Mouse (Mus musculus) forebrain, postnatal 0 days (tissue): Measurements from ENCODE around the gene Calm3. TPM values are rescaled to one million over a fixed set of nuclear protein-coding genes. Genes with fewer than 3 reads are reported as not detected.

Source experiments
- ATAC-seq: fragments of 200-750 bp; cut with Nextera tagmentation; 2 replicates; pipeline ENCODE4 v1.8.0; 2017; ENCODE audit warnings: mild to moderate bottlenecking, moderate library complexity
- DNase-seq: peaks from one replicate; pipeline ENCODE4 v3.0.0-alpha.2; 2015
- H3K27ac ChIP-seq: fragments of 300-500 bp; sonication (generic); 2 replicates; pipeline ENCODE4 v1.5.1; 2014; ENCODE audit warnings: low read depth, mild to moderate bottlenecking, antibody characterized with exemption, low read length, moderate library complexity, mixed read lengths
- H3K27me3 ChIP-seq: fragments of 300-500 bp; sonication (generic); 2 replicates; pipeline ENCODE4 v1.6.1; 2014; ENCODE audit warnings: mild to moderate bottlenecking, low read length, mixed read lengths; ENCODE audit not compliant: insufficient read depth
- H3K36me3 ChIP-seq: fragments of 300-500 bp; sonication (generic); 2 replicates; pipeline ENCODE4 v1.6.1; 2014; ENCODE audit warnings: mild to moderate bottlenecking, moderate library complexity; ENCODE audit not compliant: insufficient read depth
- H3K4me1 ChIP-seq: fragments of 300-500 bp; sonication (generic); 2 replicates; pipeline ENCODE4 v1.6.1; 2014; ENCODE audit warnings: antibody characterized with exemption; ENCODE audit not compliant: insufficient read depth
- H3K4me2 ChIP-seq: fragments of 300-500 bp; sonication (generic); 2 replicates; pipeline ENCODE4 v1.6.1; 2014; ENCODE audit warnings: low read depth, mild to moderate bottlenecking, moderate library complexity
- H3K4me3 ChIP-seq: fragments of 300-500 bp; sonication (generic); 2 replicates; pipeline ENCODE4 v1.5.1; 2014; ENCODE audit warnings: low read depth, low read length, mixed read lengths
- H3K9ac ChIP-seq: fragments of 300-500 bp; sonication (generic); 2 replicates; pipeline ENCODE4 v1.6.1; 2014; ENCODE audit warnings: mild to moderate bottlenecking
- H3K9me3 ChIP-seq: fragments of 300-500 bp; sonication (generic); 2 replicates; pipeline ENCODE4 v1.6.1; 2016; ENCODE audit warnings: low read length
- CTCF ChIP-seq: sonication (generic); IDR thresholded peaks from 2 replicates; pipeline ENCODE4 v1.5.1; 2016; ENCODE audit warnings: antibody characterized with exemption, control low read depth, low read depth
- WGBS: fragments of 180-500 bp; shearing (Covaris S2); extraction: QIAGEN DNeasy Blood & Tissue Kit; methylation state at CpG from one replicate; pipeline ENCODE4 v1.1.7; 2014; 5-methylcytosine and 5-hydroxymethylcytosine counted together
- polyA plus RNA-seq: library from polyadenylated mRNA; unstranded; fragments of >200 nt; fragmentation: Nextera tagmentation; extraction: Ambion mirVana; gene quantifications from 2 replicates; pipeline ENCODE4 v1.2.1, GENCODE M21; 2015
- total RNA-seq: library from RNA; depleted of rRNA; stranded (reverse); fragments of >200 nt; gene quantifications from 2 replicates; pipeline ENCODE4 v1.2.3, GENCODE M21; 2014

The Calm3 gene
- total and polyA plus RNA-seq, 2 experiments from 2014 or later, result 403 to 1,323 TPM

DNA sequence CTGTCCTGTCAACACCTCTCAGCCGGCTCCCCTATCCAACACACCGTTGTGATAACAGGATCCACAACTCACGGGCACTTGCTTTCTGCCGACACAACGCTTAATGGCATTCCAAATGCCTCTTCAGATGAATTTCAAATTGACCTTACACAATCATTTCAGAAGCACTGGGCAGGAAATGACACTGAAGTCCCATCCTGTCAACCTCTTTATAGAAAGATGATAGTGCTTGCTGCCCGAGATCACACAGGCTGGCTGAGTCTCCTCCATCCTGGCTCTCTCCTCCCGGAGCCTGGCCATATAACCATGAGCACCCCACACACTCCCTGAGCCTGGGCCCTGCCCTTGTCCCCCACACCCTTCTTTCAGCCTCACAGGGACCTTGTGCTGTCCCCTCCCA is 16.1 kb downstream of the Calm3 start:
- no peak for TF ChIP-seq CTCF
- WGBS, result 84% methylated on average over 7 of the region's 7 CpGs
- H3K27ac ChIP-seq, result no peak overlapping the region
- no peaks in the 10 kb centered on the region for H3K4me1 ChIP-seq
- H3K9ac ChIP-seq, result no peak overlapping the region
- H3K9me3 ChIP-seq, result no peaks in the 10 kb centered on the region
- DNase-seq (no peak), ATAC-seq (no peak)
- no peaks in the 10 kb centered on the region for H3K36me3 ChIP-seq
- H3K4me3 ChIP-seq, result no peak overlapping the region
- H3K4me2 ChIP-seq, result no peak overlapping the region
- no peaks in the 10 kb centered on the region for H3K27me3 ChIP-seq

GRCm38 (mm10) chr7:16906889-16907559 is 16.9 kb downstream of the Calm3 start:
- 96% methylated on average over 41 of the region's 41 CpGs for WGBS

DNA sequence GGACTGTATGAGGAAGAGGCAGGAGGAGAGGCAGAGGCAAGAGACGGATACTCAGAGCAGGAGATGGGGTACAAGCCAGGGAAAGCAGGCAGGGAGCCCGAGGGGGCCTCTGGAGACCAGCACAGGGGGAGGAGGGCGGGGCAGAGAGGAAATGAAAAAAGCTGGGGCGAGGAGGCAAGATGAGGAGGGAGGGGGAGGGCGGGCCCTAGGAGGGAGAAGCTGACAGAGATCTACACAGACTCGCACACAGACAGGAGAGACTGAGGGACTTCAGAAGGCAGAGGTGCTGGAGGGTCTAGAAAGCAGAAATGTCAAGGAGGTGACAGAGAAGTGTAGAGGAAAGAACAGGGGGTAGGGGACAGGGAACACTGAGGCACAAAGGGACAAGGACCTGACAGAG is 17.6 kb downstream of the Calm3 start, which contains the start of gene Ptgir:
Gene Ptgir, plus strand, starts transcription at position 210 of the 400 bp plus-strand sequence.
- WGBS, result 16% methylated on average over 6 of the region's 6 CpGs
- Histone ChIP-seq H3K27ac (no peak within 1 kb of the TSS), H3K9me3 (no peaks in the 10 kb centered on the region), H3K9ac (no peak within 1 kb of the TSS), H3K4me1 (no peaks in the 10 kb centered on the region), H3K27me3 (no peaks in the 10 kb centered on the region), H3K36me3 (no peaks in the 10 kb centered on the region), H3K4me3 (no peak within 1 kb of the TSS), H3K4me2 (no peak within 1 kb of the TSS)
- no peak for DNase-seq
- ATAC-seq, result no peak
- no peak for TF ChIP-seq CTCF

More at GRCm38 (mm10) chr7:16906889-16907559, 16.9 kb downstream of the Calm3 start:
- H3K27me3 ChIP-seq, result no peaks in the 10 kb centered on the region
- no peaks in the 10 kb centered on the region for H3K36me3 ChIP-seq
- no peaks in the 10 kb centered on the region for H3K4me1 ChIP-seq
- no peaks in the 10 kb centered on the region for H3K9me3 ChIP-seq
- H3K4me3 ChIP-seq, result no peak overlapping the region
- H3K4me2 ChIP-seq, result no peak overlapping the region
- no peak overlapping the region for H3K9ac ChIP-seq
- TF ChIP-seq CTCF, result no peak
- no peak for DNase-seq
- H3K27ac ChIP-seq, result no peak overlapping the region
- no peak for ATAC-seq

DNA sequence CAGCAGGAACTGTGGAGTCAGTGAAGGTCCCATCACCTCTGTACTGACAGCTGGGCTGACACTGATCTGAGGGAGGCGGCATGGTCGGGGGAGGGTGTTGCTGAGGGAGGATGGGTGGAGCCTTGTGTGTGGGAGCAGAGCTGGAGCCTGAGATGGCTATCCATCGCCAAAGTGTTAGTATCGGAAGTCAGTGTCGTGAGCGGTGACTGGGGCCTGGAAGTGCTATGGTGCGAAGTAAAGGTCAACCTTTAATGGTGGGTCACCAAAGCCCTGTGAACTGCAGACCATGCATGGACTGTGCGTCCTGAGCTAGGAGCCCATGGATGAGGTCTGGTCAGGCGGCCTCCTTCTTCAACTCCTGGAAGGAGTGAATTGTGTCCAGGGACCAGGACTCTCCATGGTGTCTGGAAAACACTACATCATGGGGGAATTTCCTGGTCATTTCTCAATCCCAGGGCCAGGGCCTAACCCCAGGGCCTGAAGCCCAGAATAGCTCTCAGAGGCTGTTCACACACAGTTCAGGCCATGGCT is 18.4 kb downstream of the Calm3 start:
- no peak for TF ChIP-seq CTCF
- H3K27me3 ChIP-seq, result no peaks in the 10 kb centered on the region
- no peak overlapping the region for H3K4me2 ChIP-seq
- DNase-seq, result no peak
- no peaks in the 10 kb centered on the region for H3K36me3 ChIP-seq
- 68% methylated on average over 9 of the region's 9 CpGs for WGBS
- no peak overlapping the region for H3K4me3 ChIP-seq
- H3K9me3 ChIP-seq, result no peaks in the 10 kb centered on the region
- H3K27ac ChIP-seq, result no peak overlapping the region
- ATAC-seq, result no peak
- H3K9ac ChIP-seq, result no peak overlapping the region
- H3K4me1 ChIP-seq, result no peaks in the 10 kb centered on the region

DNA sequence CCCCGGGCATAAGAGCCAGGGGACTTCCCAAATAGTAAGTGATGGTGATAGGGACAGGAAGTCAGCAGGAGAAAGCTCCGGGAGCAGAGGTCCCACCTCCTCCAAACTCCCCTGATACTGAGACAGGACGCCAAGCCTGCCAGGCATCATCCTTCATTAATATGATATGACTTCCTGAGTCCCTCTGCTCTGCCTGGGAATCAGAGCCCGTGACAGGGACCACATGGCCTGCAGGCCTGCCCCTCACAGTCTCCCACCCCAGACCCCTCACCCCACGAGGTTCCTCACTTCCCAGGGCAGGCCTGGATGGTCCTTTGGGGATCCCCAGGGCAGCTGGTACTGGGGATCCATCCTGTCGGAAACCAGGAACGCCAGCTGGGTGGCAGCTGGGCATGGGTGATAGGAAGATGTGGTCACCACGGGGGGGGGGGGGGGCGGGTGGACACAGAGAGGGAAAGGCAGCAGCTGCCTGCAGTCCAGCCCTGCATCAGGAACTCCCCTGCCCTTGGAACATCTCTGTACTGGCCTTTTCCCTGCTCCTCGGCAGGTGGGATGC is 19.7 kb downstream of the Calm3 start:
- Histone ChIP-seq H3K4me2 (no peak overlapping the region), H3K27me3 (no peaks in the 10 kb centered on the region), H3K4me3 (no peak overlapping the region), H3K36me3 (no peaks in the 10 kb centered on the region), H3K9ac (no peak overlapping the region), H3K4me1 (no peaks in the 10 kb centered on the region), H3K27ac (no peak overlapping the region), H3K9me3 (no peaks in the 10 kb centered on the region)
- TF ChIP-seq CTCF, result no peak
- ATAC-seq (no peak), DNase-seq (no peak)
- 69% methylated on average over 9 of the region's 10 CpGs for WGBS

DNA sequence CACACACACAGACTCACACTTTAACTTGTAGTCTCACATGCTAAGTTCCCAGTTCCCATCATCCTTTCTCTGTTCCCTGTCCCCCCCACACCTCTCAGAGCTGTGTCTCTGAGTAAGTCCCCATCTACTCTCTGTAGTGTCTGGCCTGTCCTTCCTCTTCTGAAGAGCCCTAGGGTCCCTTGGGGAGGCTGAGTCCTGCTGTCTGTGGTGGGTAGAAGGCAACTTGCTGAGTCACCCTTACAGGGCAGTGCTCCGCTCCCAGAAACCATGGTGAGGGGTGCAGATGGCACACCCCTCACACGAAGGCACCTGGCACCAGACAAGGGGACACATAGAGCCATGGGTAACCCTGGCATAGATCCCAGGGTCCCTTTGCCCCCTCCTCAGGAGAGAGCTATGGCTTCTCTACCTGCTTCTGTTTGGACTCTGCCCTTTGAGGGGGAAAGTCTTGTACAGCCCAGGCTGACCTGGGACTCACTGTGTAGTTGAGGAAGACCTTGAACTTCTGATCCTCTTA is 20.4 kb downstream of the Calm3 start:
- H3K4me1 ChIP-seq, result no peaks in the 10 kb centered on the region
- no peak for TF ChIP-seq CTCF
- H3K27ac ChIP-seq, result no peak overlapping the region
- H3K4me3 ChIP-seq, result no peak overlapping the region
- H3K4me2 ChIP-seq, result no peak overlapping the region
- H3K27me3 ChIP-seq, result no peaks in the 10 kb centered on the region
- H3K9ac ChIP-seq, result no peak overlapping the region
- no peaks in the 10 kb centered on the region for H3K9me3 ChIP-seq
- ATAC-seq, result no peak
- no peak for DNase-seq
- 66% methylated on average over 2 of the region's 2 CpGs for WGBS
- no peaks in the 10 kb centered on the region for H3K36me3 ChIP-seq

DNA sequence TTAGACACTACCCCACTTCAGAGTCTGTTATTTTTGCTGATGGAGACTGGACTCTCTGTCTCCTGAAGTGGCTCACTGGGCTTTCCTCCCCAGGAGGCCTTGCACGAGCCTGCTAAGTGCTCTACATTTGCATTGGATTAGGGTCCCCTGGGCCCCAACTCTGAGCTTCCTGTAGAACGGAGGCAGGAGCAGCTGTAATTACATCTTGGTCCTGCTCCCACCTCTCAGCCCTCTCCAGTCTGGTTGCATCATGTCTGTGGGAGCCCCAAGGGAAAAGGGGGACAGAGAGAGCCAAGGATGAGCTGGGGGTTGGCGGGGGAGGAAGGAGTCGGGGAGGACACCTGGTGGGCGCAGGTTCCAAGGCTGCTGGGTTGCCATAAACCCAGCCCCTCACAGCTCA is 23.4 kb downstream of the Calm3 start:
- Histone ChIP-seq H3K9me3 (no peaks in the 10 kb centered on the region), H3K4me1 (no peaks in the 10 kb centered on the region), H3K4me2 (no peak overlapping the region), H3K4me3 (no peak overlapping the region), H3K27ac (no peak overlapping the region), H3K9ac (no peak overlapping the region), H3K27me3 (no peaks in the 10 kb centered on the region), H3K36me3 (no peaks in the 10 kb centered on the region)
- ATAC-seq (no peak), DNase-seq (no peak)
- WGBS, result 24% methylated on average over 5 of the region's 5 CpGs
- no peak for TF ChIP-seq CTCF
